Mouse (Mus musculus) lung, embryonic 16.5 days (tissue): ENCODE measurements at regions not wholly inside any gene's neighbourhood (a gene's known extent, or its start where the extent isn't known, plus 50 kb on each side); places are given as distances from the start of the nearest gene placed in this dataset.

Source experiments
- ATAC-seq: fragments of 200-750 bp; cut with Nextera tagmentation; 2 replicates; pipeline ENCODE4 v1.8.0; 2017; ENCODE audit warnings: low read depth, mild to moderate bottlenecking, moderate library complexity
- H3K27ac ChIP-seq: fragments of 300-500 bp; sonication (generic); 2 replicates; pipeline ENCODE4 v1.5.1; 2014; ENCODE audit warnings: mild to moderate bottlenecking, control low read depth, low read length
- H3K27me3 ChIP-seq: fragments of 300-500 bp; sonication (generic); 2 replicates; pipeline ENCODE4 v1.6.1; 2014; ENCODE audit warnings: low read depth, low read length, mixed read lengths; ENCODE audit not compliant: control insufficient read depth, insufficient read depth
- H3K36me3 ChIP-seq: fragments of 300-500 bp; sonication (generic); 2 replicates; pipeline ENCODE4 v1.6.1; 2014; ENCODE audit warnings: low read length; ENCODE audit not compliant: control insufficient read depth, insufficient read depth
- H3K4me1 ChIP-seq: fragments of 300-500 bp; sonication (generic); replicated peaks from 2 replicates; pipeline ENCODE4 v1.6.1; 2014; ENCODE audit warnings: low read length, mixed read lengths; ENCODE audit not compliant: control insufficient read depth, insufficient read depth
- H3K4me2 ChIP-seq: fragments of 300-500 bp; sonication (generic); 2 replicates; pipeline ENCODE4 v1.6.1; 2014; ENCODE audit warnings: low read depth, low read length, control low read depth
- H3K4me3 ChIP-seq: fragments of 300-500 bp; sonication (generic); 2 replicates; pipeline ENCODE4 v1.5.1; 2014; ENCODE audit warnings: mild to moderate bottlenecking, low read length, control low read depth
- H3K9ac ChIP-seq: fragments of 300-500 bp; sonication (generic); 2 replicates; pipeline ENCODE4 v1.6.1; 2014; ENCODE audit warnings: low read length, control low read depth
- H3K9me3 ChIP-seq: fragments of 300-500 bp; sonication (generic); 2 replicates; pipeline ENCODE4 v1.6.1; 2016; ENCODE audit warnings: low read length; ENCODE audit not compliant: control insufficient read depth
- WGBS: fragments of 180-500 bp; shearing (Covaris S2); extraction: QIAGEN DNeasy Blood & Tissue Kit; methylation state at CpG from one replicate; pipeline ENCODE4 v1.1.7; 2014; 5-methylcytosine and 5-hydroxymethylcytosine counted together

GRCm38 (mm10) chr1:50836123-50836522, 64.3 kb upstream of the Tmeff2 start:
- no peaks in the 10 kb centered on the region for H3K4me1 ChIP-seq
- no peak overlapping the region for H3K9ac ChIP-seq
- H3K9me3 ChIP-seq, result no peaks in the 10 kb centered on the region
- H3K36me3 ChIP-seq, result no peaks in the 10 kb centered on the region
- WGBS, result 56% methylated on average over 6 of the region's 6 CpGs
- H3K4me2 ChIP-seq, result no peak overlapping the region
- no peak overlapping the region for H3K4me3 ChIP-seq
- no peaks in the 10 kb centered on the region for H3K27me3 ChIP-seq
- no peak for ATAC-seq
- H3K27ac ChIP-seq, result no peak overlapping the region

GRCm38 (mm10) chr1:50847156-50847555, 53.3 kb upstream of the Tmeff2 start:
- no peaks in the 10 kb centered on the region for H3K9me3 ChIP-seq
- no peak for ATAC-seq
- no peak overlapping the region for H3K9ac ChIP-seq
- no peaks in the 10 kb centered on the region for H3K27me3 ChIP-seq
- WGBS, result 61% methylated on average over 1 of the region's 1 CpGs
- no peak overlapping the region for H3K4me2 ChIP-seq
- H3K4me1 ChIP-seq, result no peaks in the 10 kb centered on the region
- no peaks in the 10 kb centered on the region for H3K36me3 ChIP-seq
- H3K4me3 ChIP-seq, result no peak overlapping the region
- no peak overlapping the region for H3K27ac ChIP-seq
